Mouse (Mus musculus) kidney, embryonic 14.5 days (tissue): ENCODE data around the gene Tnfsf12. TPM values are rescaled to one million over a fixed set of nuclear protein-coding genes. Genes with fewer than 3 reads are reported as not detected.

Experiments
- ATAC-seq: fragments of 200-750 bp; cut with Nextera tagmentation; 2 replicates; pipeline ENCODE4 v1.8.0; 2017; ENCODE audit warnings: moderate number of reproducible peaks, mild to moderate bottlenecking, moderate TSS enrichment, moderate library complexity; ENCODE audit not compliant: low FRiP score, low TSS enrichment
- H3K27ac ChIP-seq: fragments of 300-500 bp; sonication (generic); 2 replicates; pipeline ENCODE4 v1.5.1; 2014; ENCODE audit warnings: low read depth, mild to moderate bottlenecking, low read length, moderate library complexity, mixed read lengths
- H3K27me3 ChIP-seq: fragments of 300-500 bp; sonication (generic); 2 replicates; pipeline ENCODE4 v1.6.1; 2014; ENCODE audit warnings: mild to moderate bottlenecking, low read length; ENCODE audit not compliant: control insufficient read depth, insufficient read depth
- H3K36me3 ChIP-seq: fragments of 300-500 bp; sonication (generic); 2 replicates; pipeline ENCODE4 v1.6.1; 2014; ENCODE audit warnings: low read length, mixed read lengths; ENCODE audit not compliant: control insufficient read depth, insufficient read depth
- H3K4me1 ChIP-seq: fragments of 300-500 bp; sonication (generic); 2 replicates; pipeline ENCODE4 v1.6.1; 2014; ENCODE audit warnings: low read length, mixed read lengths; ENCODE audit not compliant: control insufficient read depth, insufficient read depth
- H3K4me2 ChIP-seq: fragments of 300-500 bp; sonication (generic); replicated peaks from 2 replicates; pipeline ENCODE4 v1.6.1; 2014; ENCODE audit warnings: low read depth, mild to moderate bottlenecking, low read length
- H3K4me3 ChIP-seq: fragments of 300-500 bp; sonication (generic); 2 replicates; pipeline ENCODE4 v1.5.1; 2014; ENCODE audit warnings: mild to moderate bottlenecking, low read length
- H3K9ac ChIP-seq: fragments of 300-500 bp; sonication (generic); 2 replicates; pipeline ENCODE4 v1.6.1; 2014; ENCODE audit warnings: low read depth, mild to moderate bottlenecking, low read length, moderate library complexity
- H3K9me3 ChIP-seq: fragments of 300-500 bp; sonication (generic); 2 replicates; pipeline ENCODE4 v1.6.1; 2016; ENCODE audit warnings: low read length; ENCODE audit not compliant: control insufficient read depth
- WGBS: fragments of 180-500 bp; shearing (Covaris S2); extraction: QIAGEN DNeasy Blood & Tissue Kit; methylation state at CpG from one replicate; pipeline ENCODE4 v1.1.7; 2014; 5-methylcytosine and 5-hydroxymethylcytosine counted together
- polyA plus RNA-seq: library from polyadenylated mRNA; unstranded; fragments of >200 nt; fragmentation: Nextera tagmentation; extraction: Ambion mirVana; gene quantifications from 2 replicates; pipeline ENCODE4 v1.2.1, GENCODE M21; 2014

Gene Tnfsf12
- polyA plus RNA-seq, 1 experiment from 2014 or later = 8.6 TPM

GRCm38 (mm10) chr11:69663795-69664194, 31.9 kb downstream of the Tnfsf12 start:
- Histone ChIP-seq H3K36me3 (peaks cover 50% of the 10 kb centered on the region), H3K9ac (no peak overlapping the region)

DNA sequence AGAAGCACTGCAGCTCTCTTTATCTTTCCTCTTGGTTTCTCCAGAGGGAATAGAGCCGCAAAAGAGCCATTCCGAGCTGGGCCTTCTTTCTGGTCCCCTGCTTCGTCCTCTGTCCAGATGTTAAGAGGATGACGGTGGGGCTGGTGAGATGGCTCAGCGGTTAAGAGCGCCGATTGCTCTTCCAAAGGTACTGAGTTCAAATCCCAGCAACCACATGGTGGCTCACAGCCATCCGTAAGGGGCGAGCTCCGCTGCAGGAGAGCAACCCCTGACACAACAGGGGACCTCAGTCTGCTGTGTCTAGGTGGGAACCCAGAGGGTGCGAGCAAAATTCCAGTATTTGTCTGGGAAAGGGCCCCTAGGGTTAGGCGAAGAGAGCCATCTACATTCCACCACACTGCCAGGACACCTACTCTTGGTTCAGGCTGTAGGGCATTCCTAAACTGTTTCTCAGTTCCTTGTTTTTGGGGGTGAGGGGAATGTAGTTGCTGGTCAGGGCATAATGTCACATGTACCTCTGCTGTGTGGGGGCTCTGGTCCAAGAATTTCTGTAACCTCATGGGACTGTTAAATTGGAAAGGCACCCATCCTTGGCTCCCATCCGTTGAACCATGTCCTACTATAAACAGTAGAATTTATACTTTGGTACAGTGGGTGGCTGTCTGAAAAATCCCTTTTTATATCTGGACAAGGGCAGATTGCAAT, 32.5 kb downstream of the Tnfsf12 start:
- no peaks in the 10 kb centered on the region for H3K9me3 ChIP-seq
- H3K4me1 ChIP-seq = peaks cover 5% of the 10 kb centered on the region; the same call in 1 of the 2 replicates
- 69% methylated on average over 13 of the region's 13 CpGs for WGBS
- peaks cover 50% of the 10 kb centered on the region for H3K36me3 ChIP-seq
- peak overlapping the region; percentile 99 for H3K27ac ChIP-seq
- no peaks in the 10 kb centered on the region for H3K27me3 ChIP-seq
- H3K4me3 ChIP-seq = peak overlapping the region; percentile 56
- ATAC-seq = peak; percentile 3; the same call in 1 of the 2 replicates
- peak overlapping the region; percentile 68; the same call in 1 of the 2 replicates for H3K9ac ChIP-seq
- H3K4me2 ChIP-seq = peak overlapping the region; percentile 54

More at GRCm38 (mm10) chr11:69663795-69664194, 31.9 kb downstream of the Tnfsf12 start:
- Histone ChIP-seq H3K4me2 (no peak overlapping the region), H3K27me3 (no peaks in the 10 kb centered on the region), H3K4me3 (no peak overlapping the region), H3K9me3 (no peaks in the 10 kb centered on the region), H3K27ac (no peak overlapping the region), H3K4me1 (peaks cover 5% of the 10 kb centered on the region; the same call in 1 of the 2 replicates)
- ATAC-seq = no peak
- 83% methylated on average over 6 of the region's 6 CpGs for WGBS

- H3K4me1 ChIP-seq = peaks cover 5% of the 10 kb centered on the region; the same call in 1 of the 2 replicates
- ATAC-seq = peak; percentile 96
- no peaks in the 10 kb centered on the region for H3K9me3 ChIP-seq
- H3K27ac ChIP-seq = peak within 1 kb of the TSS; percentile 99
- under 1% methylated on average over 48 of the region's 48 CpGs for WGBS
- H3K4me2 ChIP-seq = peak within 1 kb of the TSS; percentile 54
- peaks cover 50% of the 10 kb centered on the region for H3K36me3 ChIP-seq
- no peaks in the 10 kb centered on the region for H3K27me3 ChIP-seq
- peak within 1 kb of the TSS; percentile 56 for H3K4me3 ChIP-seq
- peak within 1 kb of the TSS; percentile 68 for H3K9ac ChIP-seq
Measured at GRCm38 (mm10) chr11:69662213-69662966, 33.3 kb downstream of the Tnfsf12 start, which contains the start of gene Mpdu1. TSS of gene Mpdu1 (minus strand) at chr11:69662642.

DNA sequence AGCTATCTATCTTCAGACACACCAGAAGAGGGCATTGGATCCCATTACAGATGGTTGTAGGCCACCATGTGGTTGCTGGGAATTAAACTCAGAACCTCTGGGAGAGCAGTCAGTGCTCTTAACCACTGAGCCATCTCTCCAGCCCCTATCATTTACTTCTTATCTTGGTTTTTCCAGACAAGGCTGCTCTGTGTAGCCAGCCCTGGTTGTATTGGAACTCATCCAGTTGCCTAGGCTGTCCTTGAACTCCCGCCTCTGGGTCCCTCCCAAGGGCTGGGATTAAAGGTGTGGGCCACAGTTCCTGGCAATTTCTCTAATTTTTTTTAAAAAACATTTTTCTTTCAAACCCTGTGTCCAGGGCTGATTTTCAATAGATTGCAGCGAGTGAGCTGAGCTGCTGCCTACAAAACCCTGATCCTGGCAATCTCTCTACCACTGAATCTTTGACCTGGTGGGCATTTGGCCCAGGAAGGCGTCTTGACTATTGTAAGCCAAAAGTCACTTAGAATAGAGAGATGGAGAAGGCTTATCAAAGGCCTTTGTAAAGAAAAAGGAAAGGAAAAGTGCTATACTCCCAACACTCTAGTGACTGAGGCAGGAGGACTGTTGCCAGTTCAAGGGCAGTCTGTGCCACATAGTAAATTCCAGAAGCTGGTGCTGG, 34.3 kb downstream of the Tnfsf12 start:
- H3K4me1 ChIP-seq = peaks cover 5% of the 10 kb centered on the region; the same call in 1 of the 2 replicates
- peak overlapping the region; percentile 54 for H3K4me2 ChIP-seq
- no peak for ATAC-seq
- peak overlapping the region; percentile 56 for H3K4me3 ChIP-seq
- H3K9ac ChIP-seq = peak overlapping the region; percentile 68; the same call in 1 of the 2 replicates
- WGBS = 83% methylated on average over 3 of the region's 3 CpGs
- no peaks in the 10 kb centered on the region for H3K9me3 ChIP-seq
- H3K27ac ChIP-seq = peak overlapping the region; percentile 99; the same call in 1 of the 2 replicates
- H3K36me3 ChIP-seq = peaks cover 54% of the 10 kb centered on the region
- H3K27me3 ChIP-seq = no peaks in the 10 kb centered on the region

DNA sequence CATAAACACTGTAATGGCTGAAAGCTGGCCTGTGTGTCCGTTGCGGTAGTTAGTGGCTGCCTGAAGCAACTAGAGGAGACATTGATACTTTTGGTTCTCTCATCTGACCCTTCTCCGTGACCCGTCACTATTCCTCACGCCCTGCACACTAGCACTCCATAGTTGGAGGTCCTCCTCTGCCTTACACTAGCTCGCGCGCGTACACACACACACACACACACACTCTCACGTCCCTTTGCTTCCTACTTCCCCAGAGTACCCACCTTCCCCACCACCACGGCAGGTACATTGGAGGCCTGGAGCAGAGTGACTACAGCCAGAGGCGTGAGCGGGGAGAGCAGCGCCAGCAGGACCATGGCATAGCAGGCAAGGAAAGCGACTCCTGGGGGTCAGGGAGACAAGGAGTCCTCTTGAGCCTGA, 38.2 kb downstream of the Tnfsf12 start:
- Histone ChIP-seq H3K9me3 (no peaks in the 10 kb centered on the region), H3K4me2 (no peak overlapping the region), H3K4me3 (no peak overlapping the region), H3K4me1 (peaks cover 5% of the 10 kb centered on the region; the same call in 1 of the 2 replicates), H3K36me3 (peaks cover 49% of the 10 kb centered on the region), H3K27me3 (no peaks in the 10 kb centered on the region), H3K9ac (no peak overlapping the region), H3K27ac (no peak overlapping the region)
- no peak for ATAC-seq
- WGBS = 87% methylated on average over 15 of the region's 15 CpGs

- no peak overlapping the region for H3K4me2 ChIP-seq
- ATAC-seq = no peak
- H3K27ac ChIP-seq = no peak overlapping the region
- H3K27me3 ChIP-seq = no peaks in the 10 kb centered on the region
- no peak overlapping the region for H3K4me3 ChIP-seq
- no peak overlapping the region for H3K9ac ChIP-seq
- peaks cover 5% of the 10 kb centered on the region; the same call in 1 of the 2 replicates for H3K4me1 ChIP-seq
- WGBS = 81% methylated on average over 10 of the region's 10 CpGs
- no peaks in the 10 kb centered on the region for H3K9me3 ChIP-seq
- H3K36me3 ChIP-seq = peaks cover 56% of the 10 kb centered on the region
Measured at GRCm38 (mm10) chr11:69656617-69657461, 38.8 kb downstream of the Tnfsf12 start.

GRCm38 (mm10) chr11:69656065-69656455, 39.6 kb downstream of the Tnfsf12 start:
- no peak for ATAC-seq
- H3K36me3 ChIP-seq = peaks cover 63% of the 10 kb centered on the region
- H3K27me3 ChIP-seq = no peaks in the 10 kb centered on the region
- H3K27ac ChIP-seq = no peak overlapping the region
- H3K4me3 ChIP-seq = no peak overlapping the region
- no peak overlapping the region for H3K4me2 ChIP-seq
- no peaks in the 10 kb centered on the region for H3K9me3 ChIP-seq
- no peak overlapping the region for H3K9ac ChIP-seq
- peaks cover 5% of the 10 kb centered on the region; the same call in 1 of the 2 replicates for H3K4me1 ChIP-seq
- WGBS = 75% methylated on average over 5 of the region's 5 CpGs
